Mouse (Mus musculus) neural tube, embryonic 12.5 days (tissue): ENCODE measurements at regions not wholly inside any gene's neighbourhood (a gene's known extent, or its start where the extent isn't known, plus 50 kb on each side); places are given as distances from the start of the nearest gene placed in this dataset.

Experiments
- ATAC-seq: fragments of 200-750 bp; cut with Nextera tagmentation; 2 replicates; pipeline ENCODE4 v1.8.0; 2017; ENCODE audit warnings: low read depth, mild to moderate bottlenecking, moderate TSS enrichment, moderate library complexity; ENCODE audit not compliant: low FRiP score
- H3K27ac ChIP-seq: fragments of 300-500 bp; sonication (generic); 2 replicates; pipeline ENCODE4 v1.5.1; 2016
- H3K27me3 ChIP-seq: fragments of 300-500 bp; sonication (generic); replicated peaks from 2 replicates; pipeline ENCODE4 v1.6.1; 2016; ENCODE audit warnings: mild to moderate bottlenecking
- H3K36me3 ChIP-seq: fragments of 300-500 bp; sonication (generic); 2 replicates; pipeline ENCODE4 v1.6.1; 2016; ENCODE audit warnings: mild to moderate bottlenecking
- H3K4me1 ChIP-seq: fragments of 300-500 bp; sonication (generic); 2 replicates; pipeline ENCODE4 v1.6.1; 2016
- H3K4me2 ChIP-seq: fragments of 300-500 bp; sonication (generic); replicated peaks from 2 replicates; pipeline ENCODE4 v1.6.1; 2016; ENCODE audit warnings: mild to moderate bottlenecking
- H3K4me3 ChIP-seq: fragments of 300-500 bp; sonication (generic); 2 replicates; pipeline ENCODE4 v1.5.1; 2016
- H3K9ac ChIP-seq: fragments of 300-500 bp; sonication (generic); 2 replicates; pipeline ENCODE4 v1.6.1; 2016; ENCODE audit warnings: mild to moderate bottlenecking
- H3K9me3 ChIP-seq: fragments of 300-500 bp; sonication (generic); 2 replicates; pipeline ENCODE4 v1.6.1; 2016; ENCODE audit warnings: mild to moderate bottlenecking
- WGBS: fragments of 180-500 bp; shearing (Covaris S2); methylation state at CpG from one replicate; pipeline ENCODE4 v1.1.7; 2016; 5-methylcytosine and 5-hydroxymethylcytosine counted together

- no peak overlapping the region for H3K4me3 ChIP-seq
- H3K9me3 ChIP-seq, result no peaks in the 10 kb centered on the region
- ATAC-seq, result no peak
- H3K27me3 ChIP-seq, result no peaks in the 10 kb centered on the region
- H3K4me2 ChIP-seq, result no peak overlapping the region
- no peak overlapping the region for H3K27ac ChIP-seq
- no peaks in the 10 kb centered on the region for H3K4me1 ChIP-seq
- H3K36me3 ChIP-seq, result no peaks in the 10 kb centered on the region
- no peak overlapping the region for H3K9ac ChIP-seq
- WGBS, result 91% methylated on average over 3 of the region's 3 CpGs
Measured at GRCm38 (mm10) chr9:50395543-50395942, 50.8 kb upstream of the Rpl10-ps3 start.

GRCm38 (mm10) chr9:50396051-50396450 lies 51.3 kb upstream of the Rpl10-ps3 start:
- Histone ChIP-seq H3K9ac (no peak overlapping the region), H3K4me3 (no peak overlapping the region), H3K4me1 (no peaks in the 10 kb centered on the region), H3K36me3 (no peaks in the 10 kb centered on the region), H3K9me3 (no peaks in the 10 kb centered on the region), H3K4me2 (no peak overlapping the region), H3K27ac (no peak overlapping the region), H3K27me3 (no peaks in the 10 kb centered on the region)
- no peak for ATAC-seq
- 76% methylated on average over 7 of the region's 7 CpGs for whole genome bisulfite sequencing

DNA sequence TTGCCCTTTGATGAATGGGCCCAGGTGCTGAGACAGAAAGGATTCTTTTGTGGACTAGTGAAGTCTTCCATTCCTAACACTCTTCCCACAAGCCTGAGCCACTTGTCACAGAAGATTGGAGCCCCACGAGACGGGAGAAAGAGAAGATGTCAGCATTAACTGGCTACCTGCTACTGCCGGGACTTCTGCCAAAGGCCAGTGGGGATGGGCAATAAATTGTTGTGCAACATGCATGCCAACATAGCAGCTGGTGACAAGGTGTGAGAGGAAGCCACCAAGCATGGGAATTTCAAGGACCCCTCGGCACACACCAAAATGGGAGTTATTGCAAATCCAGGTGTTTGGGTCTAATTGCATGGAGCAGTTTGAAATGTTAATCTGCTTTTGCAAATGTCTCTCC lies 63.6 kb upstream of the Rpl10-ps3 start:
- WGBS, result 76% methylated on average over 4 of the region's 4 CpGs
- no peaks in the 10 kb centered on the region for H3K9me3 ChIP-seq
- no peak for ATAC-seq
- no peak overlapping the region for H3K27ac ChIP-seq
- no peaks in the 10 kb centered on the region for H3K27me3 ChIP-seq
- H3K9ac ChIP-seq, result no peak overlapping the region
- H3K4me2 ChIP-seq, result no peak overlapping the region
- no peaks in the 10 kb centered on the region for H3K36me3 ChIP-seq
- H3K4me3 ChIP-seq, result no peak overlapping the region
- H3K4me1 ChIP-seq, result no peaks in the 10 kb centered on the region

DNA sequence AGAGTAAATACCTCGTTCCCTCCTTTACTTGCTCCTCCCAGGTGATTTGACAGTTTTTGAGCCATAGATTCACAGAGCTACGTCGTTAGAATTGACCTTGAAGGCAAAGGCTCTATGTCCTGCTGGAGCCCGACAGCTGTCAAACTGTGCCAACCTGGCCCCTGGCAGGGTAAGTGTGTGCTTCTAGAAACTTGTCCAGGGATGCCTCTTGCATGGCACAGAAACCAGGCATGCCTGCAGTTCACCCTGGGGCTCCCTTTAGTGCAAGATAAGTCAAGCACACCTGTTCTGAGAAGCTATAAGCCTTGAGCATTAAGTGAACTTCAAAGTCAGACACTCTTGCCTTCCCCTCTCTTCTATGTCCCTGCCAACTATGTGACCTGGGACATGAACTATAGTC lies 64.1 kb upstream of the Rpl10-ps3 start:
- Histone ChIP-seq H3K27me3 (no peaks in the 10 kb centered on the region), H3K4me2 (no peak overlapping the region), H3K9ac (no peak overlapping the region), H3K4me3 (no peak overlapping the region), H3K36me3 (no peaks in the 10 kb centered on the region), H3K9me3 (no peaks in the 10 kb centered on the region), H3K27ac (no peak overlapping the region), H3K4me1 (no peaks in the 10 kb centered on the region)
- 77% methylated on average over 4 of the region's 4 CpGs for WGBS
- no peak for ATAC-seq

- Histone ChIP-seq H3K27ac (no peak overlapping the region), H3K27me3 (no peaks in the 10 kb centered on the region), H3K9me3 (no peaks in the 10 kb centered on the region), H3K4me1 (no peaks in the 10 kb centered on the region), H3K36me3 (no peaks in the 10 kb centered on the region), H3K4me3 (no peak overlapping the region), H3K4me2 (no peak overlapping the region), H3K9ac (no peak overlapping the region)
- 83% methylated on average over 8 of the region's 8 CpGs for WGBS
- no peak for ATAC-seq
Measured at GRCm38 (mm10) chr9:50412986-50413385, 68.2 kb upstream of the Rpl10-ps3 start.

GRCm38 (mm10) chr9:50413514-50414335 lies 69.0 kb upstream of the Rpl10-ps3 start:
- H3K27ac ChIP-seq, result no peak overlapping the region
- no peak overlapping the region for H3K9ac ChIP-seq
- H3K27me3 ChIP-seq, result no peaks in the 10 kb centered on the region
- no peak overlapping the region for H3K4me3 ChIP-seq
- ATAC-seq, result no peak
- H3K4me1 ChIP-seq, result no peaks in the 10 kb centered on the region
- WGBS, result 91% methylated on average over 9 of the region's 9 CpGs
- H3K36me3 ChIP-seq, result no peaks in the 10 kb centered on the region
- H3K4me2 ChIP-seq, result no peak overlapping the region
- H3K9me3 ChIP-seq, result no peaks in the 10 kb centered on the region

DNA sequence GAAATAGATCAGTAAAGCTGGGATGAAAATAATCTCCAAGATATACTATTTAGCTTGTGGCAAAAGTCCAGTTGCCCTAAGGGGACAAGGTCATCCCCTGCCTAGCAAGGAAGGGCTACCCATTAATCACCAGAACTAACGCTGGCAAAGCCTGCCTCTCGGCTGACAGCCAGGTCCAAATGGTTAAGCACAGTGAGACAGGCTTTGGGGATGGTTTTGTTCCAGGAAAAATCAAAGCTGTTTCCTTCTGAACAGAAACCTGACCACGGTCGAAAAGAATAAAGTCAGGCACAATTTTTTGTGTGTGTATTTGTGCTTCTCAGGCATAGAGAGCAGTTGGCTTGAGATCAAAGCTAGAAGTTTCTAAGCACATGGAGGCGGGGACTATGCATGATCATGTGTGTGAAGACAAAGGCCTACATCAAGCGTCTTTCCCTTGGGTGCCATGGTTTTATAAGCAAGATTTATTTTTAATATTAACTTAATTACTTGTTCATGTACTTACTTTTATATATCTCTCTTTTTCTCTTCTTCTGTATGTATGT lies 70.1 kb upstream of the Rpl10-ps3 start:
- H3K36me3 ChIP-seq, result no peaks in the 10 kb centered on the region
- no peak overlapping the region for H3K4me2 ChIP-seq
- no peaks in the 10 kb centered on the region for H3K4me1 ChIP-seq
- H3K27me3 ChIP-seq, result no peaks in the 10 kb centered on the region
- no peak overlapping the region for H3K4me3 ChIP-seq
- no peak overlapping the region for H3K27ac ChIP-seq
- 69% methylated on average over 6 of the region's 6 CpGs for WGBS
- ATAC-seq, result no peak
- H3K9ac ChIP-seq, result no peak overlapping the region
- no peaks in the 10 kb centered on the region for H3K9me3 ChIP-seq

DNA sequence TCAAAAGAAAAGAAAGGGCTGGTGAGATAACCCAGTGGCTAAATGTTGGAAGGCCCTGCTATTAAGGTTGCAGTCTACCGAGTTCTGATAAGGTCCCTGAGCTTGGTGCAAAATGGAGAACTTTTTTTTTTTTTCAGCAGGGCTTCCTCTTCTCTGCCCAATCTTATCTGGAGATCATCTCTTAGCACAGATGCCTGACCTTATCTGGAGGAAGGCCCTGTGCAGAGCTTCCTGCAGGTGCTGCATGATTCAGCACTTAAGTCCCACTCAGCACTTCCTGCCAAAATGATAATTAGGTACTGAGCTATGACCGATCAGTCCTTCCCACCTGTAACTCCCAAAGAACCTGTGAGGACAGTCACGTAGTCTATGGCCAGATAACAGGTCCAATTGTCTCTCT lies 71.9 kb upstream of the Rpl10-ps3 start:
- H3K4me1 ChIP-seq, result no peaks in the 10 kb centered on the region
- H3K4me2 ChIP-seq, result no peak overlapping the region
- WGBS, result 80% methylated on average over 3 of the region's 3 CpGs
- no peaks in the 10 kb centered on the region for H3K27me3 ChIP-seq
- H3K36me3 ChIP-seq, result no peaks in the 10 kb centered on the region
- H3K9me3 ChIP-seq, result no peaks in the 10 kb centered on the region
- H3K9ac ChIP-seq, result no peak overlapping the region
- no peak overlapping the region for H3K4me3 ChIP-seq
- no peak overlapping the region for H3K27ac ChIP-seq
- ATAC-seq, result no peak

GRCm38 (mm10) chr9:50421061-50421460 lies 73.3 kb upstream of the Plet1 start:
- 97% methylated on average over 2 of the region's 2 CpGs for WGBS
- Histone ChIP-seq H3K4me1 (no peaks in the 10 kb centered on the region), H3K27ac (no peak overlapping the region), H3K27me3 (no peaks in the 10 kb centered on the region), H3K9me3 (no peaks in the 10 kb centered on the region), H3K4me2 (no peak overlapping the region), H3K36me3 (no peaks in the 10 kb centered on the region), H3K9ac (no peak overlapping the region), H3K4me3 (no peak overlapping the region)
- ATAC-seq, result no peak

DNA sequence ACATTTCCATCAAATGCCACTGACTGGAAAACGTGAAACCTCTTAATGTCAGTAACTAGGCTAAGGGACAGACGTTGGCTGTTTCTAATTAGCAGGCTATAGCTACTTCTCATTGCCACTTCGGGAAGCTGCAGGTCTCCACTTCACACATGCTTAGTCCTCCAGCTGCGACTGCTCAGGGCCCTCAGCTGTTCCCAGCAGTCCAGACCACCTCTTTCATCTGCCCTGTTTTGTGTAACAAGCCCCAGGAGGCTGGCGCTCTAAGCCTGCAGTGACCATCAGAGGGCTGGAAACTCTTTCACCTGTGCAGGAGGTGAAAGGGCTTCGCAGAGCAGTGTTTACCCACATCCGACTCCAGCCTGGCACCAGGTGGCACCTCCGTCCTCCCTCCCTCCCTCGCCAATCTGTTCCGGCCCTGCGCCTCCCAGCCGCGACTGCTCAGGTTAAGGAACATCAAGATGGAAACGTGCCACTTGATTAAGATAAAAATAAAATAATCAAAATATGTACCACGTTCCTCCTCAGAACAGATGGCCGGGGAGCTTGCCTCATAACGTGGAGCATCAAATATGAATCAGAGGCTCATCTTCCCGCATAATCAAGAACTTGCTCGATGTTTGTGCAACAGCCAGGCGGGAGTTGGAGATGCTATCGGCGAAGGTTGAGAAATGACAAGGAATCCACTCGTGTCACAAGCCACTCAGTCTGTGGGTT lies 72.6 kb upstream of the Plet1 start:
- no peaks in the 10 kb centered on the region for H3K27me3 ChIP-seq
- no peaks in the 10 kb centered on the region for H3K36me3 ChIP-seq
- H3K9ac ChIP-seq, result no peak overlapping the region
- H3K27ac ChIP-seq, result no peak overlapping the region
- no peaks in the 10 kb centered on the region for H3K4me1 ChIP-seq
- no peak for ATAC-seq
- H3K4me2 ChIP-seq, result no peak overlapping the region
- H3K9me3 ChIP-seq, result no peaks in the 10 kb centered on the region
- WGBS, result 85% methylated on average over 23 of the region's 23 CpGs
- H3K4me3 ChIP-seq, result no peak overlapping the region

DNA sequence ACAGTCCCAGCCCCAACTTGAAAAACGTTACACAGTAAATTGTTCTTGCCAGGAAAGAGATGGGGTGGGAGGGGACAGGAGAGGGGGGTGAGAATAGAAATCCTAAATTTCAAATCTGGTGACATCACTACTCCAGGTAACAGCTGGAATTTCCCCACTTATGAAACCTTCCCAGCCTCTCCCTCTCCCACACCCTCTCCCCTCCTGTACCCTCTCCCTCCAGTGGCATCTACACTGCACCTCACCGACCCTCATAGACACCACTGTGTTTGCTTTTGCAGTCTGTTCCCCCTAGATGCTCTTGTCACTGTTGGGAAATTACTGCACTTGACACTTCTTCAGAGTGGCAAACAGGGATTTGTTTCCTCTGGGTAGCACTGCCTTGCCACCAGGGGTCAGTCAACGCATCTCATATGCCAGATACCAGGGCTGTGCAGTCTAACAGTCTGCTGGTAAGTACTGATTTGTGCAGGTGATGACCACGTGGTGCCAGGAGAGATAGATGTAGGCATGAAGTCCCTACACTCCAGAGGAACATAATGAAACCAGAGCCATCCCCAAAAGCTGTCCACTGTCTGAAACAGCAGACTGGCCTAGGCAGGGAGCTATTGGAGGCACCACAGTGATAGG lies 68.3 kb upstream of the Plet1 start:
- H3K27ac ChIP-seq, result no peak overlapping the region
- WGBS, result 41% methylated on average over 4 of the region's 4 CpGs

DNA sequence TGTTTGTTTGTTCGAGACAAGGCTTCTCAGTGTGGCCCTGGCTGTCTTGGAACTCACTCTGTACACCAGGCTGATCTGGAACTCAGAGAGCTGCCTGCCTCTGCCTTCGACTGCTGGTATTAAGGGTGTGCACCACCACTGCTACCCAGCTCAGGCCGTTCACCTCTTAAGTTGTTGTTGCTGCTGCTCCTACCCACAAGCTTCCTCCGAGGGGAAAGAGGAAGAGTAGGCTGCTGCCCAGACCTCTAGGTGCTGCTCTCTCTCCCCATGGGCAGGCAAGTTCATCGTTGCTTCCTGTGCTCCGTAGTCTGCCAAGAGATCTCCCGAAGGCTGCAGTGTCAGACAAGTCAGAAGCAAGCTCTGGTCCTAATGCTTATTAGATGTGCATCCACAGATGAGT lies 64.2 kb upstream of the Plet1 start:
- Histone ChIP-seq H3K9ac (no peak overlapping the region), H3K4me1 (no peaks in the 10 kb centered on the region), H3K4me3 (no peak overlapping the region), H3K4me2 (no peak overlapping the region), H3K27ac (no peak overlapping the region), H3K36me3 (no peaks in the 10 kb centered on the region), H3K27me3 (no peaks in the 10 kb centered on the region), H3K9me3 (no peaks in the 10 kb centered on the region)
- no peak for ATAC-seq
- WGBS, result 82% methylated on average over 7 of the region's 7 CpGs

More for the DNA sequence above, 68.3 kb upstream of the Plet1 start:
- H3K27me3 ChIP-seq, result no peaks in the 10 kb centered on the region
- no peak overlapping the region for H3K9ac ChIP-seq
- ATAC-seq, result no peak
- H3K4me2 ChIP-seq, result no peak overlapping the region
- H3K9me3 ChIP-seq, result no peaks in the 10 kb centered on the region
- H3K4me3 ChIP-seq, result no peak overlapping the region
- H3K4me1 ChIP-seq, result no peaks in the 10 kb centered on the region
- H3K36me3 ChIP-seq, result no peaks in the 10 kb centered on the region
